Mouse (Mus musculus) heart, embryonic 16.5 days (tissue): ENCODE data around the gene Pelp1. TPM values are rescaled to one million over a fixed set of nuclear protein-coding genes. Genes with fewer than 3 reads are reported as not detected.

Experiments used
- ATAC-seq: fragments of 200-750 bp; cut with Nextera tagmentation; replicated peaks from 2 replicates; pipeline ENCODE4 v1.8.0; 2017; ENCODE audit warnings: moderate number of reproducible peaks; ENCODE audit not compliant: insufficient read depth, low FRiP score; ENCODE audit errors: extremely low read depth
- H3K27ac ChIP-seq: fragments of 300-500 bp; sonication (generic); 2 replicates; pipeline ENCODE4 v1.5.1; 2014; ENCODE audit warnings: mild to moderate bottlenecking, low read length, control low read depth, moderate library complexity
- H3K27me3 ChIP-seq: fragments of 300-500 bp; sonication (generic); 2 replicates; pipeline ENCODE4 v1.6.1; 2014; ENCODE audit warnings: low read length, mixed read lengths; ENCODE audit not compliant: control insufficient read depth, insufficient read depth
- H3K36me3 ChIP-seq: fragments of 300-500 bp; sonication (generic); 2 replicates; pipeline ENCODE4 v1.6.1; 2014; ENCODE audit not compliant: control insufficient read depth, insufficient read depth
- H3K4me1 ChIP-seq: fragments of 300-500 bp; sonication (generic); 2 replicates; pipeline ENCODE4 v1.6.1; 2014; ENCODE audit warnings: low read length, mixed read lengths; ENCODE audit not compliant: control insufficient read depth, insufficient read depth
- H3K4me2 ChIP-seq: fragments of 300-500 bp; sonication (generic); 2 replicates; pipeline ENCODE4 v1.6.1; 2014; ENCODE audit warnings: low read depth, mild to moderate bottlenecking, control low read depth, low read length
- H3K4me3 ChIP-seq: fragments of 300-500 bp; sonication (generic); 2 replicates; pipeline ENCODE4 v1.5.1; 2014; ENCODE audit warnings: mild to moderate bottlenecking, control low read depth, low read length
- H3K9ac ChIP-seq: fragments of 300-500 bp; sonication (generic); 2 replicates; pipeline ENCODE4 v1.6.1; 2014; ENCODE audit warnings: low read length, control low read depth
- H3K9me3 ChIP-seq: fragments of 300-500 bp; sonication (generic); replicated peaks from 2 replicates; pipeline ENCODE4 v1.6.1; 2016; ENCODE audit warnings: low read length; ENCODE audit not compliant: control insufficient read depth
- WGBS: fragments of 180-500 bp; shearing (Covaris S2); extraction: QIAGEN DNeasy Blood & Tissue Kit; methylation state at CpG from one replicate; pipeline ENCODE4 v1.1.7; 2014; 5-methylcytosine and 5-hydroxymethylcytosine counted together
- polyA plus RNA-seq: library from polyadenylated mRNA; unstranded; fragments of >200 nt; fragmentation: Nextera tagmentation; extraction: Ambion mirVana; gene quantifications from 2 replicates; pipeline ENCODE4 v1.2.1, GENCODE M21; 2015

Gene Pelp1
- polyA plus RNA-seq, 1 experiment from 2014 or later: 22.5 TPM

GRCm38 (mm10) chr11:70443964-70444363 is 34.1 kb upstream of the Pelp1 start:
- peaks cover 9% of the 10 kb centered on the region; the same call in 1 of the 2 replicates for H3K36me3 ChIP-seq
- no peak for ATAC-seq
- H3K4me3 ChIP-seq: no peak overlapping the region
- H3K27me3 ChIP-seq: no peaks in the 10 kb centered on the region
- H3K4me2 ChIP-seq: no peak overlapping the region
- WGBS: 65% methylated on average over 3 of the region's 3 CpGs
- no peak overlapping the region for H3K27ac ChIP-seq
- H3K9ac ChIP-seq: no peak overlapping the region
- H3K9me3 ChIP-seq: no peaks in the 10 kb centered on the region
- no peaks in the 10 kb centered on the region for H3K4me1 ChIP-seq

GRCm38 (mm10) chr11:70441882-70442281 is 32.1 kb upstream of the Pelp1 start:
- H3K27ac ChIP-seq: no peak overlapping the region
- H3K36me3 ChIP-seq: peaks cover 12% of the 10 kb centered on the region
- H3K4me3 ChIP-seq: no peak overlapping the region
- H3K9ac ChIP-seq: no peak overlapping the region
- H3K9me3 ChIP-seq: no peaks in the 10 kb centered on the region
- H3K27me3 ChIP-seq: no peaks in the 10 kb centered on the region
- no peak overlapping the region for H3K4me2 ChIP-seq
- 92% methylated on average over 7 of the region's 7 CpGs for WGBS
- no peaks in the 10 kb centered on the region for H3K4me1 ChIP-seq
- ATAC-seq: no peak

DNA sequence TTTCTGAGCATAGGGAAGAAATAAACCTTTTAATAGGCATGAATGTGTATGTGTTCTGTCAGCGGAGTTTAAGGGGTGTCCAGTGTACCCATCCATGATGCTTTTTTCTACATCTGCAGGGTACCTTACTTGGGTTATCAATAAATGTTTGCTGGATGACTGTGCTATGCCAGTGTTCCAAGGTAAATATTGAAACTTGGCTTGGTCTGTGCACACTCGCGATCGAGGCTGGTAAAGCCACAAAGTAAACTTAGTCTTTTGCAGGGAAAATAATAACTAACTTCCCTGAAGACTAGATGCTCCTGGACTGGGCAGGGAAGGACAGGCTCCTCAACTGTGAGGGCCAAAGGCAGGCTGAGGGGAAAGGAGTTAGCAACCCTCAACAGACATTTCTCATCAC is 30.8 kb upstream of the Pelp1 start:
- no peak for ATAC-seq
- H3K27me3 ChIP-seq: no peaks in the 10 kb centered on the region
- H3K27ac ChIP-seq: no peak overlapping the region
- H3K4me3 ChIP-seq: no peak overlapping the region
- no peak overlapping the region for H3K4me2 ChIP-seq
- H3K4me1 ChIP-seq: no peaks in the 10 kb centered on the region
- 84% methylated on average over 4 of the region's 4 CpGs for WGBS
- H3K9me3 ChIP-seq: no peaks in the 10 kb centered on the region
- H3K9ac ChIP-seq: no peak overlapping the region
- H3K36me3 ChIP-seq: peaks cover 13% of the 10 kb centered on the region

GRCm38 (mm10) chr11:70438728-70439374 is 29.0 kb upstream of the Pelp1 start:
- peaks cover 13% of the 10 kb centered on the region for H3K36me3 ChIP-seq
- ATAC-seq: no peak
- 80% methylated on average over 7 of the region's 7 CpGs for WGBS

DNA sequence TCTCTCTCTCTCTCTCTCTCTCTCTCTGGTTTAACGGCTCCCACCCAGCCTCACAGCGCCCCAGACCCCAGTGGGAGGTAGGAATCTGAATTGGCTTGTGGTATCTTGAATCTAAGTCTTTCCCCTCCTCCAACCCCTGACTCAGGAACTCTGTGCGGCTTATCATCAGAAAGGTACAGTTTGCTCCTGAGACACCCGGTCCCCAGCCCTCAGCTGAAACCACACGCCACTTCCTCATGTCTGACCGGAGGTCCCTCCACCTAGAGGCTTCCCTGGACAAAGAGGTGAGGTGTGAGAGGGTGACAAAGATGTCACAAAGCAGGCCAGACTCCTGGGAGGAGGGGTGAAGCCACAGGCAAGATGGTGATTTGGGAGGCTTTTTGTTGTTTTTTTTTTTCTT is 27.6 kb upstream of the Pelp1 start:
- 67% methylated on average over 6 of the region's 6 CpGs for WGBS

More at GRCm38 (mm10) chr11:70438728-70439374, 29.0 kb upstream of the Pelp1 start:
- Histone ChIP-seq H3K27ac (no peak overlapping the region), H3K4me1 (no peaks in the 10 kb centered on the region), H3K9ac (no peak overlapping the region), H3K27me3 (no peaks in the 10 kb centered on the region), H3K4me2 (no peak overlapping the region), H3K4me3 (no peak overlapping the region), H3K9me3 (no peaks in the 10 kb centered on the region)

DNA sequence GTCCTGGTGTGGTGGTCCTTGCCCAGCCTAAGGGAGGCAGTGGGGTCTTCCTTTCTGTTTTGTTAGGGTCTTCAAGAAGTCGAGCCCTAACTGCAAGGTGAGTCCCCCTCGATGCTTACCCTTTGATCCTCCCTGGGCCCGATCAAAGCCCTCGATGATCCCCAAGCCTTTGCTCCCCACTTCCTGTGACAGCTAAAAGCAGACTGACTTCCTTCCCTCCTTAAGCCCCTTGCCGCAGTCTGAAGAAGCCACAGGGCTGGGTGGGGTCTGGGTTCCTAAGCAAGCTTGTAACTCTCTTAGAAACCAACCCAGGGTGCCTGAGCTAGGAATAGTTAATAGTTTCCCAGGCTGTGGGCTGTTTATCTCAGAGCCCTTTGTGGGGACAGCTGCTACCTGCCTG is 25.6 kb upstream of the Pelp1 start:
- peak overlapping the region; percentile 8; the same call in 1 of the 2 replicates for H3K4me2 ChIP-seq
- H3K9me3 ChIP-seq: no peaks in the 10 kb centered on the region
- no peaks in the 10 kb centered on the region for H3K27me3 ChIP-seq
- ATAC-seq: no peak
- H3K4me3 ChIP-seq: no peak overlapping the region
- H3K27ac ChIP-seq: no peak overlapping the region
- H3K9ac ChIP-seq: 0 out of 2 replicates have a peak overlapping the region, but pooled peaks have one; percentile 3
- H3K4me1 ChIP-seq: peaks cover 10% of the 10 kb centered on the region; the same call in 1 of the 2 replicates
- H3K36me3 ChIP-seq: peaks cover 11% of the 10 kb centered on the region
- WGBS: 68% methylated on average over 5 of the region's 5 CpGs

More for the DNA sequence above, 27.6 kb upstream of the Pelp1 start:
- H3K4me3 ChIP-seq: no peak overlapping the region
- no peaks in the 10 kb centered on the region for H3K27me3 ChIP-seq
- H3K4me2 ChIP-seq: no peak overlapping the region
- H3K9ac ChIP-seq: no peak overlapping the region
- no peak for ATAC-seq
- no peaks in the 10 kb centered on the region for H3K9me3 ChIP-seq
- peaks cover 7% of the 10 kb centered on the region; the same call in 1 of the 2 replicates for H3K4me1 ChIP-seq
- no peak overlapping the region for H3K27ac ChIP-seq
- peaks cover 13% of the 10 kb centered on the region for H3K36me3 ChIP-seq

- Histone ChIP-seq H3K4me2 (peak overlapping the region; percentile 94), H3K9me3 (no peaks in the 10 kb centered on the region), H3K36me3 (peaks cover 5% of the 10 kb centered on the region; the same call in 1 of the 2 replicates), H3K4me1 (peaks cover 10% of the 10 kb centered on the region; the same call in 1 of the 2 replicates), H3K27me3 (no peaks in the 10 kb centered on the region), H3K27ac (no peak overlapping the region), H3K9ac (no peak overlapping the region), H3K4me3 (no peak overlapping the region)
- 87% methylated on average over 3 of the region's 3 CpGs for WGBS
- ATAC-seq: no peak
These were observed 24.1 kb upstream of the Pelp1 start for GRCm38 (mm10) chr11:70433951-70434350.

DNA sequence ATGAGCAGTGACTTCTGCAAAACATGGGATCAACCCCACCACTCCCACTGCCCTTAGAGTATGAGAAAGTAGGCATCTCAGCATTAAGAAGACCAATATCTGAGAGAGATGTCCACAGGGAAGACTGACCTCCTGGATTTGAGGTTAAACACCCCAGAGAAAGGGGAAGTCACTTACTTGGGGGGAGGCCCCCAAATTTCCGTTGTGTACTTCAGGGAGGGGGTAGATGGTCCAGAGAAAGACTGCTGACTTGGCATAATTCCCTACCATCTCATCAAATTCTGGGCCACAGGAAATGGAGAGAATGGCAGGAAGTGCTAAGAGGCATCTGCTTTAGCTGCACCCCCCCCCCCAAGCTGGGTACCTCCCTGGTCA is 23.7 kb upstream of the Pelp1 start:
- peak overlapping the region; percentile 83 for H3K4me3 ChIP-seq
- peaks cover 5% of the 10 kb centered on the region; the same call in 1 of the 2 replicates for H3K36me3 ChIP-seq
- H3K4me2 ChIP-seq: peak overlapping the region; percentile 94
- H3K4me1 ChIP-seq: peaks cover 10% of the 10 kb centered on the region; the same call in 1 of the 2 replicates
- H3K9me3 ChIP-seq: no peaks in the 10 kb centered on the region
- H3K9ac ChIP-seq: peak overlapping the region; percentile 91; the same call in 1 of the 2 replicates
- H3K27me3 ChIP-seq: no peaks in the 10 kb centered on the region
- ATAC-seq: no peak
- 54% methylated on average over 1 of the region's 1 CpGs for WGBS
- H3K27ac ChIP-seq: no peak overlapping the region

- Histone ChIP-seq H3K27ac (peak overlapping the region; percentile 79), H3K9me3 (no peaks in the 10 kb centered on the region), H3K4me3 (peak overlapping the region; percentile 83), H3K36me3 (peaks cover 5% of the 10 kb centered on the region; the same call in 1 of the 2 replicates), H3K27me3 (no peaks in the 10 kb centered on the region), H3K4me2 (peak overlapping the region; percentile 94), H3K4me1 (peaks cover 10% of the 10 kb centered on the region; the same call in 1 of the 2 replicates), H3K9ac (peak overlapping the region; percentile 91)
- WGBS: 7% methylated on average over 15 of the region's 15 CpGs
- peak; percentile 7; the same call in 1 of the 2 replicates for ATAC-seq
These were observed 23.2 kb upstream of the Pelp1 start for GRCm38 (mm10) chr11:70432895-70433568.
